Mouse (Mus musculus) hindbrain, embryonic 11.5 days (tissue): Measurements from ENCODE around the gene Prcp. TPM values are rescaled to one million over a fixed set of nuclear protein-coding genes. Genes with fewer than 3 reads are reported as not detected.
A peak's percentile ranks its signal among the peaks of the same experiment; 100 is the strongest.

Experiments used
- ATAC-seq: fragments of 200-750 bp; cut with Nextera tagmentation; 2 replicates; pipeline ENCODE4 v1.8.0; 2017; ENCODE audit warnings: mild to moderate bottlenecking, moderate TSS enrichment, moderate library complexity; ENCODE audit not compliant: low FRiP score
- DNase-seq: peaks from one replicate; pipeline ENCODE4 v3.0.0-alpha.2; 2015; ENCODE audit warnings: low spot score
- H3K27ac ChIP-seq: fragments of 300-500 bp; sonication (generic); 2 replicates; pipeline ENCODE4 v1.5.1; 2014; ENCODE audit warnings: mild to moderate bottlenecking, low read depth, low read length
- H3K27me3 ChIP-seq: fragments of 300-500 bp; sonication (generic); 2 replicates; pipeline ENCODE4 v1.6.1; 2014; ENCODE audit warnings: mild to moderate bottlenecking, low read length, moderate library complexity, mixed read lengths; ENCODE audit not compliant: control insufficient read depth, insufficient read depth
- H3K36me3 ChIP-seq: fragments of 300-500 bp; sonication (generic); 2 replicates; pipeline ENCODE4 v1.6.1; 2014; ENCODE audit warnings: mild to moderate bottlenecking, low read length, moderate library complexity, mixed read lengths; ENCODE audit not compliant: control insufficient read depth, insufficient read depth
- H3K4me1 ChIP-seq: fragments of 300-500 bp; sonication (generic); replicated peaks from 2 replicates; pipeline ENCODE4 v1.6.1; 2014; ENCODE audit warnings: low read length, mixed read lengths; ENCODE audit not compliant: control insufficient read depth, insufficient read depth
- H3K4me2 ChIP-seq: fragments of 300-500 bp; sonication (generic); replicated peaks from 2 replicates; pipeline ENCODE4 v1.6.1; 2014; ENCODE audit warnings: mild to moderate bottlenecking, low read depth, low read length
- H3K4me3 ChIP-seq: fragments of 300-500 bp; sonication (generic); 2 replicates; pipeline ENCODE4 v1.5.1; 2014; ENCODE audit warnings: low read depth, low read length
- H3K9ac ChIP-seq: fragments of 300-500 bp; sonication (generic); 2 replicates; pipeline ENCODE4 v1.6.1; 2014; ENCODE audit warnings: low read depth, low read length
- H3K9me3 ChIP-seq: fragments of 300-500 bp; sonication (generic); 2 replicates; pipeline ENCODE4 v1.6.1; 2016; ENCODE audit warnings: low read length; ENCODE audit not compliant: control insufficient read depth
- WGBS: fragments of 180-500 bp; shearing (Covaris S2); extraction: QIAGEN DNeasy Blood & Tissue Kit; methylation state at CpG from one replicate; pipeline ENCODE4 v1.1.7; 2014; 5-methylcytosine and 5-hydroxymethylcytosine counted together
- polyA plus RNA-seq: library from polyadenylated mRNA; unstranded; fragments of >200 nt; fragmentation: Nextera tagmentation; extraction: Ambion mirVana; gene quantifications from 2 replicates; pipeline ENCODE4 v1.2.1, GENCODE M21; 2014

Prcp gene
- polyA plus RNA-seq: 19.8 and 26.3 TPM in 2 replicates

DNA sequence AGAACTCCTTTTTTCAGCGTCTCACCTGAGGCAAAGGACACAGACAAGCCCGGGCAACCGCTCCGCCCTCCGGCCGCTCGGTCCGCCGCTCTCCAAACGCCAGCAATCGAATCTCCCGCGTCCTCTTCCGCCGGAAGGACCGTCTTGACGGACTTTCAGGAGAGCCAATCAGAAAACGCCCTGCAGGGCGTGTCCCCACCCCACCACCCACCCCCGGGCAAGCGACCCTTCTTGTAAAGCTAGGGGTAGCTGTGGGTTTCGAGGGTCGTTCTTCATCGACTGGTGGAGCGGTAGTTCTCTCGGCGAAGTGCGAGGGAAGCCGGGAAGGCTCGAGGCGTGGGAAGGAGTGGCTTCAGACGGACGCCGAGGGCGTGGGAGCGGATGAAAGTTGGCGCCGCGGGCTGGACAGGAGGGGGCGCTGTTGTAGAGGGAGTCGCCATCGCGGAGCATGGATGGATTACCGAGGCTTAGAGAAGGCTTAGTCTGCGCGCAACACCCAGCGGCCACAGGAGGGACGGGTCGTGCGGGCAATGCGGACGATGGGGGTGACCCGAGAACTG, at the start of gene Prcp, which contains the start of gene Ddias:
Gene Prcp (plus strand): TSS at position 355 of the 560 bp plus-strand sequence.
Gene Ddias (minus strand): TSS at position 132 of the 560 bp plus-strand sequence.
- peak; percentile 98 for DNase-seq
- H3K36me3 ChIP-seq: no peaks in the 10 kb centered on the region
- under 1% methylated on average over 53 of the region's 53 CpGs for WGBS
- peak within 1 kb of the TSS; percentile 58 for H3K4me3 ChIP-seq
- H3K27me3 ChIP-seq: no peaks in the 10 kb centered on the region
- peak; percentile 92 for ATAC-seq
- H3K27ac ChIP-seq: peak within 1 kb of the TSS; percentile 97
- H3K4me1 ChIP-seq: peaks cover 4% of the 10 kb centered on the region; the same call in 1 of the 2 replicates
- peak within 1 kb of the TSS; percentile 80 for H3K9ac ChIP-seq
- H3K4me2 ChIP-seq: peak within 1 kb of the TSS; percentile 75
- H3K9me3 ChIP-seq: no peaks in the 10 kb centered on the region

DNA sequence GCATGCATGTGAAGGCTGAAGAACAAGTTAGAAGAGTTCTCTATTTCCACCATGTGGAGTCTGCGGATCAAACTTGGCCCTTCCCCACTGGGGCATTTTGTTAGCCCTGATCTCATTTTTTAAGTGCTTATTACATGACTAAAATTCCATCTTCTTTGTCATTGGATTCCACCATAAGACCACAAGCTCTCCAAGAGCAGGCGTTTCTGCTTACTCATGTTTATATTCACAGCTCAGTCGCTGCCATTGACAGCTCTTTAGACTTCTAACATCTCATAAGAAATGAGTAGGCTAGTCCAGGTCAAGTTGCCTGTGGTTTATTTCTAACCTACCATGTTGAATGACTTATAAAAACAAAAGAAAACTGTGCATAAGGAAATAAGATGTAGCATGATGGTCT, 48.0 kb upstream of the Prcp start:
- Histone ChIP-seq H3K4me2 (no peak overlapping the region), H3K4me3 (no peak overlapping the region), H3K4me1 (no peaks in the 10 kb centered on the region), H3K9ac (no peak overlapping the region), H3K9me3 (no peaks in the 10 kb centered on the region), H3K27me3 (no peaks in the 10 kb centered on the region), H3K36me3 (no peaks in the 10 kb centered on the region), H3K27ac (no peak overlapping the region)
- ATAC-seq (no peak), DNase-seq (no peak)
- WGBS: 98% methylated on average over 3 of the region's 3 CpGs

DNA sequence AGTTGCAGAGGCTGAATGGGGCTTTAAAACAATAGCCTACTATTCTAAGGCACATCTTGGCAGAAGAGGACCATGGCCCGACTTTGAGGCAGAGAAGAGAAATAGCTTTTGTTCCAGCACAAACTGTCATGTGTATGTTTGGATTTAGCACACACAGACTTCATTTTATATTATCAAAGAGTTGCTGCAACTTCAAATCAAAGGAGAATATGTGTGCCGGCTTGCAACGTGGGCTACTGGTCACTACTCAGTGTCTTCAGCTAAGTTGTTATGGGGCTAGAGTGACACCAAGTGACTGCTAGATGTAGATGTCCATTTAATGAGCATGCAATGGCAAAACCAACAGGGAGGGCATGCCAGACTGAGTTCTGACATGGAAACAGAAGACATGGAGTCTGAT, 46.3 kb upstream of the Prcp start:
- Histone ChIP-seq H3K4me1 (no peaks in the 10 kb centered on the region), H3K4me2 (no peak overlapping the region), H3K27ac (no peak overlapping the region), H3K36me3 (no peaks in the 10 kb centered on the region), H3K9ac (no peak overlapping the region), H3K27me3 (no peaks in the 10 kb centered on the region), H3K9me3 (no peaks in the 10 kb centered on the region), H3K4me3 (no peak overlapping the region)
- DNase-seq: no peak
- WGBS: 61% methylated on average over 3 of the region's 3 CpGs
- ATAC-seq: no peak

DNA sequence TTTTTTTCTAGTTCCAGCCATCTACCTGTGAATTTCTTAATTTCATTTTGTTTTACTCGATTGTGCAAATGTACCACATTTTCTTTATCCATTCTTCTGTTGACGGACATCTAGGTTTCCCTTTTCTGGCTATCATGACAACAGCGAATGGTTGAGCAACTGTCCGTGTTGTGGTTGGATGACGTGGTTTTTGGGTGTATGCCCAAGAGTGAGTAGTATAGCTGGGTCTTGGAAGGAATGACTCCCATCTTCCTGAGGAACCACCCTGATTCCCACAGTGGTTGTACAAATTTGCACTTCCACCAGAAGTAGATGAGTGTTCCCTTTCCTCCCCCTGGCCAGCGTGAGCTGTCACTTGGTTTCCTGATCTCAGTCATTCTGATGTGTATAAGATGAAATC, 41.9 kb upstream of the Prcp start:
- ATAC-seq (no peak), DNase-seq (no peak)
- H3K4me1 ChIP-seq: no peaks in the 10 kb centered on the region
- 90% methylated on average over 6 of the region's 6 CpGs for WGBS
- H3K27ac ChIP-seq: no peak overlapping the region
- H3K4me2 ChIP-seq: no peak overlapping the region
- no peaks in the 10 kb centered on the region for H3K27me3 ChIP-seq
- no peak overlapping the region for H3K9ac ChIP-seq
- no peak overlapping the region for H3K4me3 ChIP-seq
- no peaks in the 10 kb centered on the region for H3K36me3 ChIP-seq
- H3K9me3 ChIP-seq: no peaks in the 10 kb centered on the region

DNA sequence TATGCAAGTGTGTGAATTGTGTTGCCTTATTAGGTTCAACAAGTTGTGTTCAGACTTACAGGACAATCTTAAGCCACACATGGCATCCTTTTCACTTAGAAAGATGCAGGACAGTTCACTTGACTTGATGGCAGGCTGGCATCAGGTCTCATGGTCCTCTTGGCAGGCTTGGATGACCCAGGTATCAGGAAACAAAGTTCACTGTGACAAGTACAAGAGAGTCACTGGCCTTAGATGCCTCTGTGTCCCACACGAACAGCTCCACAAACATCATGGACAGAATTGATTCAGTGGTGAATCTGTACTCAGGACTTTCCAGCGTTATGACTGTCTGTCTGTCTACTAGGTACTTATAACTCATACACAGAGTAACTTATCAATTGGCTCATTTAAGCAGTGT, 39.9 kb upstream of the Prcp start:
- H3K9me3 ChIP-seq: no peaks in the 10 kb centered on the region
- no peaks in the 10 kb centered on the region for H3K4me1 ChIP-seq
- no peak overlapping the region for H3K27ac ChIP-seq
- no peak for ATAC-seq
- H3K9ac ChIP-seq: no peak overlapping the region
- H3K36me3 ChIP-seq: no peaks in the 10 kb centered on the region
- 86% methylated on average over 2 of the region's 2 CpGs for WGBS
- H3K4me2 ChIP-seq: no peak overlapping the region
- H3K4me3 ChIP-seq: no peak overlapping the region
- no peaks in the 10 kb centered on the region for H3K27me3 ChIP-seq
- DNase-seq: no peak

DNA sequence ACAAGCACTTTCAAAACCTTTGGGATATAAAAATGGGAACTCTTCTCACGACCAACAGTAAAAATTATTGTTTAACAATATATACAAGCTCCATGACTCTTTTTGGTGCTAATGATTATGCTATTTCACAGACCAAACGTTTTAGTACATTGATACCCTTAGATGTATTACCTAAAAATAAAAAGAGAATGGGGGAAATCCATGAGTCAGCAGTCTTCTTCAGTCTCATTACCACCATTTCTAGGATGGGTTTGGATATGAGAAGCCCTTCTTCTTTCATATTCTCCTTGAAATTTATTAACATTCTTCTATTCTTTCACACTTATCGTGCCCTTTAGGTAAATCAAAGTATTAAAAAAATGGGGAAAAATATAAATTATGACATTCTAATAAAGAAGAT, 37.8 kb upstream of the Prcp start:
- Histone ChIP-seq H3K27me3 (no peaks in the 10 kb centered on the region), H3K4me1 (no peaks in the 10 kb centered on the region), H3K4me3 (no peak overlapping the region), H3K9ac (no peak overlapping the region), H3K9me3 (no peaks in the 10 kb centered on the region), H3K36me3 (no peaks in the 10 kb centered on the region), H3K27ac (no peak overlapping the region), H3K4me2 (no peak overlapping the region)
- ATAC-seq (no peak), DNase-seq (no peak)
- 81% methylated on average over 3 of the region's 3 CpGs for WGBS

DNA sequence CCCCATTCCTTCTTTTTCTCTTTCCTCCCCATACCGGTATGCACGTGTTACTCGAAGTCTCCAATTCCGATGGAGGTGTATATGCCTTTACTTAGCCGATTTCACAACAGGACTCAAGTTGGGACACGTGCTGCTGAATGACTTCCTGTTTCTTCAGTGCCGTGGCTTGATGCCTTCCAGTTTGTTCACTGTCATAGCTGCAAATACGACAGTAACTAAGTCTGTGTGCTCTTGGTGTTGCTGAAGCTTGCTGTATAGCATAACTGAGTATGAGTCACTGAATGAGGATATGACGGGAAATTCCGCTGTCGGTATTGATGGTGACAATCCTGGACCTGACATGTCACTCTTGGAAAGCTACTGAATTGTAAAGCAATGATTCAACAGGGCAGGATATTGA, 37.0 kb upstream of the Prcp start:
- Histone ChIP-seq H3K27ac (no peak overlapping the region), H3K36me3 (no peaks in the 10 kb centered on the region), H3K9me3 (no peaks in the 10 kb centered on the region), H3K4me1 (no peaks in the 10 kb centered on the region), H3K27me3 (no peaks in the 10 kb centered on the region), H3K9ac (no peak overlapping the region), H3K4me2 (no peak overlapping the region), H3K4me3 (no peak overlapping the region)
- ATAC-seq: no peak
- 90% methylated on average over 11 of the region's 11 CpGs for WGBS
- DNase-seq: no peak

DNA sequence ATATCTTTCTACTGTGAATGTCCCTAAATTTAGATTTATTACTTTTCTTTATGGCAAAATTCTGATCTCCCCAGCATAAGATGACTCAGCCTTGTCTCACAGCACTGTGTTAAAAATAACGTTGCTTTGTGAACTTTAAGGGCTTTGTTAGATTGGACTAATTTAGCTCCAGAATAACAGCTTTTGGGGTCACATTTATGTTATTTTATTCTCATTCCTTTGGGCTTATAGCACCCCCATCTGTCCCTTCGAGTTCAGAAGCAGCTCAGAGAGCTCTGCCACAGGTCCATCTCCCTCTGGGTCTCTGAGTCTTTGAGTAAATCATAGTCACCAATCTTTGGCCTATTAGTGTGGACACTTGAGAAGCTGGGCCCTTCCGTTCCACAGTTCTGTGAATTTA, 36.4 kb upstream of the Prcp start:
- Histone ChIP-seq H3K4me1 (no peaks in the 10 kb centered on the region), H3K4me2 (no peak overlapping the region), H3K27me3 (no peaks in the 10 kb centered on the region), H3K36me3 (no peaks in the 10 kb centered on the region), H3K9ac (no peak overlapping the region), H3K4me3 (no peak overlapping the region), H3K27ac (no peak overlapping the region), H3K9me3 (no peaks in the 10 kb centered on the region)
- DNase-seq: no peak
- WGBS: 81% methylated on average over 3 of the region's 3 CpGs
- no peak for ATAC-seq

DNA sequence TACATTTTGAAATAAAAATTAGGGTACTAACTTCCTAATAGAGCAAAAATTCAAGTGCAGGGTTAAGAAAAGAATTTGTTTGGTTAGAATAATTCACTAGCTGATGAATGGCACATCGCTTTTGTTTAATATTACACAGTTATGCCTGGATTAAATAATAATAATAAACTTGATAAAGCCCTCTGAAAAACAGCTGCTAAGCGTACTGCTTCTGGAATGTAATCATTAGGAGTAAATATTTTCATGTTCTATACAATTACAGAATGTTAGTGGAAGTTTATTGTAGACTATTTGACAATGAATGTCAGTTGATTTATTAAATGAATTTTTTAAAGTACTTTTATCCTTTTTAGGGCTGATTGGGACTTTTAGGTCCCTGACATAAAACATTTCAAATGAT, 32.0 kb upstream of the Prcp start:
- DNase-seq (no peak), ATAC-seq (no peak)
- no peak overlapping the region for H3K4me3 ChIP-seq
- no peaks in the 10 kb centered on the region for H3K9me3 ChIP-seq
- no peak overlapping the region for H3K4me2 ChIP-seq
- WGBS: 86% methylated on average over 2 of the region's 2 CpGs
- H3K27me3 ChIP-seq: no peaks in the 10 kb centered on the region
- no peaks in the 10 kb centered on the region; the same call in 1 of the 2 replicates for H3K4me1 ChIP-seq
- no peak overlapping the region for H3K9ac ChIP-seq
- no peak overlapping the region for H3K27ac ChIP-seq
- H3K36me3 ChIP-seq: no peaks in the 10 kb centered on the region
